Mouse (Mus musculus) kidney, postnatal 10 days (tissue): ENCODE results near the gene Pard3.
A peak's percentile ranks its signal among the peaks of the same experiment; 100 is the strongest.

Experiments used
- DNase-seq: peaks from one replicate; pipeline ENCODE4 v3.0.0; 2021; ENCODE audit warnings: mixed read lengths

Gene Pard3

GRCm38 (mm10) chr8:127570527-127570926, 506.8 kb downstream of the Pard3 start:
- DNase-seq = no peak

- DNase-seq = no peak
Measured at GRCm38 (mm10) chr8:127572493-127572892, 508.8 kb downstream of the Pard3 start.

GRCm38 (mm10) chr8:127576657-127577056, 513.0 kb downstream of the Pard3 start:
- DNase-seq = no peak

- DNase-seq = no peak
Measured at GRCm38 (mm10) chr8:127577656-127578055, 514.0 kb downstream of the Pard3 start.

GRCm38 (mm10) chr8:127579436-127579835, 515.7 kb downstream of the Pard3 start:
- no peak for DNase-seq

- no peak for DNase-seq
Measured at GRCm38 (mm10) chr8:127583429-127583828, 519.7 kb downstream of the Pard3 start.

- no peak for DNase-seq
Measured at GRCm38 (mm10) chr8:127585618-127586017, 521.9 kb downstream of the Pard3 start.

GRCm38 (mm10) chr8:127586681-127587080, 523.0 kb downstream of the Pard3 start:
- DNase-seq = no peak

GRCm38 (mm10) chr8:127588313-127588712, 524.6 kb downstream of the Pard3 start:
- peak; percentile 62 for DNase-seq

GRCm38 (mm10) chr8:127589291-127589690, 525.6 kb downstream of the Pard3 start:
- peak; percentile 77 for DNase-seq

GRCm38 (mm10) chr8:127590674-127591186, 527.0 kb downstream of the Pard3 start:
- no peak for DNase-seq

- no peak for DNase-seq
Measured at GRCm38 (mm10) chr8:127592648-127593574, 529.2 kb downstream of the Pard3 start.

GRCm38 (mm10) chr8:127600641-127601040, 536.9 kb downstream of the Pard3 start:
- DNase-seq = no peak

GRCm38 (mm10) chr8:127603062-127603461, 539.4 kb downstream of the Pard3 start:
- DNase-seq = no peak

- DNase-seq = no peak
Measured at GRCm38 (mm10) chr8:127608541-127609270, 545.0 kb downstream of the Pard3 start.

- DNase-seq = no peak
Measured at GRCm38 (mm10) chr8:127609316-127609715, 545.6 kb downstream of the Pard3 start.

- DNase-seq = no peak
Measured at GRCm38 (mm10) chr8:127614206-127614605, 550.5 kb downstream of the Pard3 start.

GRCm38 (mm10) chr8:127616681-127617080, 553.0 kb downstream of the Pard3 start:
- DNase-seq = no peak

- DNase-seq = no peak
Measured at GRCm38 (mm10) chr8:127622137-127622536, 558.4 kb downstream of the Pard3 start.

GRCm38 (mm10) chr8:127638232-127639087, 574.8 kb downstream of the Pard3 start:
- DNase-seq = no peak

- DNase-seq = no peak
Measured at GRCm38 (mm10) chr8:127639088-127639453, 575.4 kb downstream of the Pard3 start.

GRCm38 (mm10) chr8:127655559-127655958, 591.9 kb downstream of the Pard3 start:
- DNase-seq = no peak
